Mouse (Mus musculus): ENCODE results near the gene Man2b2.

The Man2b2 gene

GRCm38 (mm10) chr5:36835933-36836332 lies 5.5 kb upstream of the Man2b2 start:
- DNase-seq (ENCODE audit: low spot score in 2 of 2), result peak; percentile 90

- peak; percentile 57 to 66 for DNase-seq (ENCODE audit: low spot score in 2 of 2)
Observed at GRCm38 (mm10) chr5:36831272-36831671, 819 bp upstream of the Man2b2 start.

GRCm38 (mm10) chr5:36829098-36829497 lies 1.4 kb downstream of the Man2b2 start:
- DNase-seq (ENCODE audit: low spot score in 2 of 2), result no peak

GRCm38 (mm10) chr5:36822907-36823306 lies 7.5 kb downstream of the Man2b2 start:
- DNase-seq (ENCODE audit: low spot score in 2 of 2), result no peak

- peak; percentile 70 to 75 for DNase-seq (ENCODE audit: low spot score in 2 of 2)
Observed at GRCm38 (mm10) chr5:36820142-36820541, 10.3 kb downstream of the Man2b2 start.

DNA sequence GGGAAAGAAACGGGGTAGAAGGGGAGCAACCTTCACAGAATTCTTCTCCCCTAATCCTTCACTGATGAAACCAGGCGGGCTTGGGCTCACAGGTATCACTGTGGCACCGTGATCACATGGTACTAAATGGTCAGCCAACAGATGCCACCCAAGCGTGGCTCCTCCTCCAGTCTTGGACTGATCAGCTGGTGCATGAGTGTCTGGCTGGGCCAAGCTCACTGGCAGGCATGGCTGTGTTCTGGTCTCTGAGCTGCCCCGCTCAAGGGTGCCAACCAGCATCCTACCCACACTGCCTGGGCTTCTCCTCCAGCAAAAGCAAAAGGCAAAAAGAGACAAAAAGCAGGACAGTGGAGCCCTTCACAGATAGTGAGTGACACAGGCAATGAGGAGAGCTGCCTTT lies 10.7 kb downstream of the Man2b2 start:
- no peak for DNase-seq (ENCODE audit: low spot score in 2 of 2)

- no peak for DNase-seq (ENCODE audit: low spot score in 2 of 2)
Observed at GRCm38 (mm10) chr5:36817738-36818137, 12.7 kb downstream of the Man2b2 start.

DNA sequence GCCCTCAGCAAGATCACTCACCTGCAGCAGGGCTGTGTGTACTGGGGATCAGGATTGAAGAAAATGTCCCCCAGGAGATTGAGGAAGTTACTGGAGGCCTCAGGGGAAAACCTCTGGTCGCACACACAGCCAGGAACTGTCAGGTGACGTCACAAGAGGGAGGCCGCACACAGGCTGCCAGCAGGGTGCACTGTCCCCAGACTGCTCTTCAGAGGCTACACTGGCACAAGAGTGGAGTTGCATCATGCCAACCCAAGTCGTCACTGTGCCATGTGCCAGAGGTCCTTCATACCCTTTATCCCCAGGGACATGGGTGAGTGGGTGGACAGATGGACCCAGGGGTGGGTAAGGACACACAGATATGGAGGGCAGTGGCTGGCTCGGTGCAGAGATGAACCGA lies 15.9 kb downstream of the Man2b2 start:
- no peak for DNase-seq (ENCODE audit: low spot score in 2 of 2)

DNA sequence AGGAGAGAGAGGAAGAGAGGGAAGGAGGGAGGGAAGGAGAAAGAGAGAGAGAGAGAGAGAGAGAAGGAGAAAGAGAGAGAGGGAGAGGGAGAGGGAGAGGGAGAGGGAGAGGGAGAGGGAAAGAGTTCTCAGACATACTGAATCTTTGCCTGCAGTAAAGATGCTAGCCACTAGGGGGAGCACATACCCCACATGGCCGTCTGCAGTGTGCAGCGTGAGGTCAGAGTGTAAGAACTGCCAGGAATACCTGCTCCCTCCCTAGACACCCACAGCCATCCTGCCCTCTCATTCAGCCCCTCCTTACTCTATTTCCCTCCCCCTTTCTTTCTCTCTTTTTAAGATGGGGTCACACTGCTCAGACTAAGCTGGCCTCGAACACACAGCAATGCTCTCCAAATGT lies 19.0 kb downstream of the Man2b2 start:
- peak; percentile 75 to 79 for DNase-seq (ENCODE audit: low spot score in 2 of 2)

DNA sequence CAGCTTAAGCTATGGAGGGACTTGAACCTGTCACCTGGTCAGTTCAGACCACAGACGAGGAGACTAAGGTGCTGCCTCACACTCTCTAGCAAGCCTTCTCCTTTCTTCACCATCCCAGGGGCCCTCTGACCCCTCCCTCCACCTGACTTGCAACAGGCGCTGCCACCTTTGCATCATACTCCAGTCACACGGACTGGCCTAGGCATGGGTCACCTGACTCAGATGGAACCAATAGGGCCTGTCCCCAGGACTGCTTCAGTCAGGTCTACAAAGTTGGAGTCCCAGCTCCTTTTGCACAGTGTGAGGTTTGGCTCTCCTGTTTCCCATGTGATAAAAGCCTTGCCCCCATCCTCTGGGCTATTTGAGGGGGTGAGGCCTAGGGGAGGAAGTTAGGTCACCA lies 19.8 kb downstream of the Man2b2 start:
- no peak for DNase-seq (ENCODE audit: low spot score in 2 of 2)

DNA sequence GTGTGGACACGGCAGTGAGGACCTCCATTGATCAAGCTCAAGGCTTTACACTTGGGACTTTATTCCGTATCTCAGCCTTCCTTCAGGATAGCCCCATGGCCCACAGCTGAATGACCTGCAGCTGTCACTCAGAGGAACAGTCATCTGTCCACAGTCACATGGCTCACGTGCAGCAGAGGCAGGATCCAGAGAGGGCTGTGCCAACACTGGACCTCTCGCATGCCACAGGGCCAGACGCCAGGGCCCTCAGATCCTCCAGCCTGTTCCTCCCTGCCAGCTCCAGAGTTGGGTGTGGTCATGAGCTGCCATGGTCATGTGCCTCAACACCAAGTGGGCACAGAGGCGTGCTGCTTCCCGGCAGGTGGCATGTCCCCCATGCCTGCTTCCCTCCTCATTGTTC lies 21.3 kb downstream of the Man2b2 start:
- DNase-seq (ENCODE audit: low spot score in 2 of 2), result no peak

- no peak for DNase-seq (ENCODE audit: low spot score in 2 of 2)
Observed at GRCm38 (mm10) chr5:36807106-36807505, 23.3 kb downstream of the Man2b2 start.

DNA sequence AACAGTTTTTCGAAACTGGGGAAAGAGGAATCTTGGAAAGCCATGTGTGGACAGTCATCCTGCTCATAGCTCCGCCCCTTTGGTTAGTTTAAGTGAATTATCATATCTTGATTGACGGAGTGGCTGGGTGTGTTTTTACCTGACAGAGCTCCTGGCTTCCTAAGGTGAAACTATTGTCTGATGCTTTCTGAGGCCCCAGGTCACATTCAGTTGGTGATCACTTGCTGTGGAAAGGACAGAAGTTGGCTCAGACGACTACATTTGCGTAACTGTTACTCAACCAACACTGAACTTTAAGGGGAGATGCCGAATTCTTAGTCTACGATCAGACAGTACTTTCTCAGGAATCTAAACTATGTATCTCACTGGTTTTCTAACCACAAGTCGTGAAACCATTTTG lies 33.2 kb downstream of the Man2b2 start:
- no peak for DNase-seq (ENCODE audit: low spot score in 2 of 2)

DNA sequence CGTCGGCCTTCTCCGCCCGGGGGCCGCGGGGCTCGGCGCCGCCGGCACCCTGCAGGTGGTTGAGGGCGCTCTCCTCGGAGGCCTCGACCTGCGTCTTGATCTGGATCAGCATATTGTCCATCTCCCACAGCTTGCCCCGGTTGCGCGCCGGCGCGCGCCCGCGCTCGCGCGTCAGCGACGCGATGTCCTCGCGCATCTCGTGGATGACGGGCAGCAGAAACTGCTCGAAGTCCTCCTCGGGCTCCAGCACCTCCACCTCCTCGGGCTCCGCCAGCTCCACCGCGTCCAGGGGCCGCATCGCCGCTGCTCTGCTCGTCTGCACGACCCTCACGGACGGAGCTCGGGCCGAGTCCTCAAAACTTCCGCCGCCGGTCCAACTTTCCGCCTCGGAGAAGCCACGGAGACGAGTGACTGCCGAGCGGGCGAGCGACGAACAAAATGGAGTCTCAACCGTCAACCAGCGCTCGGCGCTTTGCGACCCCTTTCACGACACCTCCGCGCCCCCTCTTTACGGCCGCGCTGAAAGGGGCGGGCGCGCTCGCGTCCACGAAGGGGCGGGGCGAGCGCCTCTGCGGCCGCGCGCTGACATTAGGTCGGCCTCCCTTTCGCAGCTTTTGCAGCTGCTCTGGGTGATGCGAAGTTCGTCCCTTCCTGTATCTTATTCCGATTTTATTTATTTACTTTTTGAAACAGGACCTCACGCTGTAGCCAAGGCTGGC lies 34.0 kb downstream of the Man2b2 start, which contains the start of gene Mrfap1:
TSS of gene Mrfap1 (minus strand) at position 477 of the 719 bp plus-strand sequence.
- DNase-seq (ENCODE audit: low spot score in 2 of 2), result peak; percentile 93

DNA sequence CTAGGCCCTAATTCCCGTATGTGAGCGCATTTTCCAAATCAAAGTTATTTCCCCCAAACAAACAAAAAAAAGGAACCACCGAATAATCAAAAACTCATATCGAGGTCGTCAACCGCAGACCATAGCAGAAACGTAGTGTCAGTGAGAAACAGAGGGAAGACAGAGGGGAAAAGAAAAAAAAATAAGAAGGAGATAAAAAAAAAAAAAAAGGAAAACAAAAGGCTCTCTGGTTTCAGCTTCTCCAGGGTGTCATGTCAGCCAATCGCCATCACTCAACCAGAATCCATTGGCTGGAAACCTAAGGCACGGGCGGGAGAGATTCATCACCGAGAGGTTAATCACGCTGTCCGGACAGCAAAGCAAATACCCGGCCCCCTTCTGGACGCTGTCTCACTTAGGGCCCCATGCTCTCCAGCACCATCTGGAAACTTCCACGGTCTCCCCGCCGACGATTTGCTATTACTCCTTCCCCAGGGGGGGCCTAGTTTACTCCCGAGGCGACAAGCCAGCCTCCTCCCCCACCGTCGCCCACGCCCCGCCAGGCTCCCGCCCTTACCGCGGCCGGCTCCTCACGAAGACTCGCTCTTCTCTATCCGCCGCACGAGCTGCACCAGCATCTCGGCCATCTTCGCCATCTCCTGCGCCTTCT lies 34.7 kb downstream of the Man2b2 start:
- peak; percentile 73 to 79 for DNase-seq (ENCODE audit: low spot score in 2 of 2)

- DNase-seq (ENCODE audit: low spot score in 2 of 2), result no peak
Observed at GRCm38 (mm10) chr5:36791861-36792260, 38.6 kb downstream of the Man2b2 start.

DNA sequence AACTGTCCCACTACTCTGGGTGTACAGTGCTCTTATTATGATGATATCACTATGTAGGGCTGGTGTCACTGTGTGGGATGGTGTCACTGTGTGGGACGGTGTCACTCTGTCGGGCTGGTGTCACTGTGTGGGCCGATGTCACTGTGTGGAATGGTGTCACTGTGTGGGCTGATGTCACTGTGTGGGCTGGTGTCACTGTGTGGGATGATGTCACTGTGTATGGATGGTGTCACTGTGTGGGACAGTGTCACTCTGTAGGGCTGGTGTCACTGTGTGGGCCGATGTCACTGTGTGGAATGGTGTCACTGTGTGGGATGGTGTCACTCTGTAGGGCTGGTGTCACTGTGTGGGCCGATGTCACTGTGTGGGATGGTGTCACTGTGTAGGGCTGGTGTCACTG lies 44.4 kb downstream of the Man2b2 start:
- DNase-seq (ENCODE audit: low spot score in 2 of 2), result no peak

- DNase-seq (ENCODE audit: low spot score in 2 of 2), result no peak
Observed at GRCm38 (mm10) chr5:36779512-36779911, 50.9 kb downstream of the Man2b2 start.

- no peak for DNase-seq (ENCODE audit: low spot score in 2 of 2)
Observed at GRCm38 (mm10) chr5:36778901-36779300, 51.6 kb downstream of the Man2b2 start.

GRCm38 (mm10) chr5:36777186-36777585 lies 53.3 kb downstream of the Man2b2 start:
- no peak for DNase-seq (ENCODE audit: low spot score in 2 of 2)

DNA sequence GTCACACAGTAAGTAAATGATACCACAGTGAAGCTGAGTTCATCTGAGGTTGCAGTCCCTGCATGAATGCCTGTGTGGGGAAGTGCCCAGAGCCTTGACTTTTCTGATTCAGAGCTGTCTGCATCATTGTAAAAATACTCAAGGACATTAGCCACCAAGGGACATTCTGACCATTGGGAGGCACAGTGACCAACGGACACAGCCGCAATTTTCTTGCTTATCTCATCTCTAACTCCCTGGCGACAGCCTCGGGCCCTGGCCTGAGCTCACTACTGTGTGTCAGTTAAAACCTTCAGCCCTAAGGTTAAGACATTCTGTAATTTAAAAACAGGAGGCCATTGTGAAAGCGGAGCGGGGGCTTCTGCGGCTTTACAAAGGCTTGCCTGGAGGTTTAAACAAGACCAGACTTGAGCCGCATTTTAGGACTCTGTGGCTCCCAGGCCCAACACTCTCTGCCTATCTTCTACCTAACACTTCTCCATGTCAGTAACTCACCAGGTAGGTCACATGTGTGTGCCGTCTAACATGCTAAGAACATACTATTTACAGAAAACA lies 54.4 kb downstream of the Man2b2 start:
- no peak for DNase-seq (ENCODE audit: low spot score in 2 of 2)

- DNase-seq (ENCODE audit: low spot score in 2 of 2), result no peak
Observed at GRCm38 (mm10) chr5:36775317-36775716, 55.1 kb downstream of the Man2b2 start.

DNA sequence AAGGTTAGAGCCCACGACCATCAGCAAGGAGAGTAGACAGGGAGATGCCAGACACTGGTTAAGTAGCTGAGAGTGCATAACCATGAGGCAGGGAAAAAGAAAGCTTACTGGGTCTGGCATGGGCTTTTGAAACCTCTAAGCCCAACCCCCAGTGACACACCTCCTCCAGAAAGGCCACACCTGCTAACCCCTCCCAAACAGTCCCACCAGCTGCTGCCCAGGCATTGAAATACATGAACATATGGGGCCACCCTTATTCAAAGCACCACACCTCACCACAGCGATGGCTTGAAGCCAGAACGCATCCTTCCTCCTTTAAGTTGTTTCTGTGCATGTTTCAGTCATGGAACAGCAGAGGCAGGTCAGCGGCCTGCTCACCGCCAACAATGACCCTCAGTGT lies 57.9 kb downstream of the Man2b2 start:
- no peak for DNase-seq (ENCODE audit: low spot score in 2 of 2)

All from right cerebral cortex, adult 2 months (tissue).